Mouse (Mus musculus) G1E-ER4 (cell line): ENCODE data around the gene 1700020D05Rik. TPM values are rescaled to one million over a fixed set of nuclear protein-coding genes. Genes with fewer than 3 reads are reported as not detected.

Experiments used
- GATA1 ChIP-seq: IDR thresholded peaks from one replicate; pipeline ENCODE4 v1.8.0; 2012; ENCODE audit warnings: low read length, inconsistent platforms
- polyA plus RNA-seq: library from polyadenylated mRNA; stranded (reverse); fragments of >175 nt; gene quantifications from 2 replicates; pipeline ENCODE4 v1.2.3, GENCODE M21; 2012

The 1700020D05Rik gene
- polyA plus RNA-seq, 1 experiment = 0.17 TPM

GRCm38 (mm10) chr19:5485821-5486220, 17.8 kb downstream of the 1700020D05Rik start:
- no peak for TF ChIP-seq GATA1

GRCm38 (mm10) chr19:5485371-5485770, 18.2 kb downstream of the 1700020D05Rik start:
- no peak for TF ChIP-seq GATA1

GRCm38 (mm10) chr19:5484496-5484895, 19.1 kb downstream of the 1700020D05Rik start:
- no peak for TF ChIP-seq GATA1

GRCm38 (mm10) chr19:5483386-5484359, 19.9 kb downstream of the 1700020D05Rik start:
- no peak for TF ChIP-seq GATA1

- no peak for TF ChIP-seq GATA1
Observed at GRCm38 (mm10) chr19:5481398-5481797, 22.2 kb downstream of the 1700020D05Rik start.

- no peak for TF ChIP-seq GATA1
Observed at GRCm38 (mm10) chr19:5480016-5480415, 23.6 kb downstream of the 1700020D05Rik start.

- TF ChIP-seq GATA1 = no peak
Observed at GRCm38 (mm10) chr19:5477668-5478300, 25.8 kb downstream of the 1700020D05Rik start.

GRCm38 (mm10) chr19:5477004-5477667, 26.5 kb downstream of the 1700020D05Rik start:
- TF ChIP-seq GATA1 = no peak

- TF ChIP-seq GATA1 = no peak
Observed at GRCm38 (mm10) chr19:5475069-5475714, 28.4 kb downstream of the 1700020D05Rik start.

GRCm38 (mm10) chr19:5474281-5475068, 29.1 kb downstream of the 1700020D05Rik start:
- TF ChIP-seq GATA1 = no peak

GRCm38 (mm10) chr19:5473720-5474119, 29.9 kb downstream of the 1700020D05Rik start, which contains the start of gene Efemp2:
Efemp2 (plus strand) TSS chr19:5473954.
- TF ChIP-seq GATA1 = no peak

- no peak for TF ChIP-seq GATA1
Observed at GRCm38 (mm10) chr19:5472857-5473256, 30.7 kb downstream of the 1700020D05Rik start.

GRCm38 (mm10) chr19:5471846-5472245, 31.7 kb downstream of the 1700020D05Rik start:
- TF ChIP-seq GATA1 = no peak

GRCm38 (mm10) chr19:5468374-5468773, 35.2 kb downstream of the 1700020D05Rik start, which contains the start of gene Ctsw:
Ctsw (minus strand) TSS chr19:5468507.
- no peak for TF ChIP-seq GATA1
